Mouse (Mus musculus) heart, postnatal 0 days (tissue): ENCODE data around the gene Mus81. TPM values are rescaled to one million over a fixed set of nuclear protein-coding genes. Genes with fewer than 3 reads are reported as not detected.
A peak's percentile ranks its signal among the peaks of the same experiment; 100 is the strongest.

ENCODE experiments used
- ATAC-seq: fragments of 200-750 bp; cut with Nextera tagmentation; 2 replicates; pipeline ENCODE4 v1.8.0; 2017; ENCODE audit warnings: low read depth, moderate number of reproducible peaks, moderate library complexity; ENCODE audit not compliant: insufficient read depth
- DNase-seq: peaks from one replicate; pipeline ENCODE4 v3.0.0-alpha.2; 2016; ENCODE audit warnings: low spot score
- H3K27ac ChIP-seq: fragments of 300-500 bp; sonication (generic); 2 replicates; pipeline ENCODE4 v1.5.1; 2014; ENCODE audit warnings: low read depth, mild to moderate bottlenecking
- H3K27me3 ChIP-seq: fragments of 300-500 bp; sonication (generic); 2 replicates; pipeline ENCODE4 v1.6.1; 2014; ENCODE audit warnings: low read length, mixed read lengths; ENCODE audit not compliant: control insufficient read depth, insufficient read depth
- H3K36me3 ChIP-seq: fragments of 300-500 bp; sonication (generic); replicated peaks from 2 replicates; pipeline ENCODE4 v1.6.1; 2014; ENCODE audit warnings: low read length, mixed read lengths; ENCODE audit not compliant: control insufficient read depth, insufficient read depth
- H3K4me1 ChIP-seq: fragments of 300-500 bp; sonication (generic); 2 replicates; pipeline ENCODE4 v1.6.1; 2014; ENCODE audit warnings: antibody characterized with exemption; ENCODE audit not compliant: control insufficient read depth, insufficient read depth
- H3K4me2 ChIP-seq: fragments of 300-500 bp; sonication (generic); 2 replicates; pipeline ENCODE4 v1.6.1; 2014; ENCODE audit warnings: low read depth, mild to moderate bottlenecking, low read length, moderate library complexity
- H3K4me3 ChIP-seq: fragments of 300-500 bp; sonication (generic); 2 replicates; pipeline ENCODE4 v1.5.1; 2014; ENCODE audit warnings: low read depth, low read length
- H3K9ac ChIP-seq: fragments of 300-500 bp; sonication (generic); replicated peaks from 2 replicates; pipeline ENCODE4 v1.6.1; 2014; ENCODE audit warnings: low read depth, low read length, mixed read lengths
- H3K9me3 ChIP-seq: fragments of 300-500 bp; sonication (generic); replicated peaks from 2 replicates; pipeline ENCODE4 v1.6.1; 2016; ENCODE audit warnings: low read length; ENCODE audit not compliant: control insufficient read depth
- CTCF ChIP-seq: IDR thresholded peaks from 2 replicates; pipeline ENCODE4 v1.5.1; 2016; ENCODE audit warnings: antibody characterized with exemption, control low read depth, low read depth
- EP300 ChIP-seq: IDR thresholded peaks from 2 replicates; pipeline ENCODE4 v1.6.1; 2016; ENCODE audit warnings: antibody characterized with exemption, low read depth
- WGBS: fragments of 180-500 bp; shearing (Covaris S2); extraction: QIAGEN DNeasy Blood & Tissue Kit; methylation state at CpG from one replicate; pipeline ENCODE4 v1.1.7; 2014; 5-methylcytosine and 5-hydroxymethylcytosine counted together
- polyA plus RNA-seq: library from polyadenylated mRNA; unstranded; fragments of >200 nt; fragmentation: Nextera tagmentation; extraction: Ambion mirVana; gene quantifications from 2 replicates; pipeline ENCODE4 v1.2.1, GENCODE M21; 2015
- total RNA-seq: library from RNA; depleted of rRNA; stranded (reverse); fragments of >200 nt; gene quantifications from 2 replicates; pipeline ENCODE4 v1.2.3, GENCODE M21; 2014; ENCODE audit warnings: low replicate concordance

The Mus81 gene
- total and polyA plus RNA-seq, 2 experiments from 2014 or later, result 36.8 to 45.8 TPM

DNA sequence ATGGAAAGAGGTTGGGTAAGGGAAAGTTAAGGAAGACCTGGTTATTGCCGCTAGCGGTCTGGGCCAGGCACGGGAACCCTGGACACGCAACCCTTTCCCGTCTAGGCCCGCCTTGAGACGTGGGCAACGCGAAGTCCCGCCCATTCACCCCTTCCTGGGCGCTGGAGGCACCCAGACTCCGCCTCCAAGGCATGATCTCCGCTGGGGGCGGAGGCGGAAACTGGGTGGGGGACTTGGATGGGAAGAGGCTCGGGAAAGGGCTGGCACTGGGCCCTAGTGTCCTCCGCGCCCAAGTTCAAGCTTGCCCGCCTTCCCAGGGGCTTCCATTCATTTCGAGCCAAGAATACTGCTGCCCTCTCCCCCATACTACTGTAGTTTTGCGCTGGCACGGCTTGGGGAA is 14.5 kb downstream of the Mus81 start, which contains the start of gene Efemp2:
Gene Efemp2 (plus strand): TSS at position 235 of the 400 bp plus-strand sequence.
- Histone ChIP-seq H3K9ac (peak within 1 kb of the TSS; percentile 82), H3K27ac (peak within 1 kb of the TSS; percentile 68), H3K4me2 (peak within 1 kb of the TSS; percentile 98), H3K4me1 (no peaks in the 10 kb centered on the region), H3K4me3 (peak within 1 kb of the TSS; percentile 64), H3K9me3 (no peaks in the 10 kb centered on the region), H3K27me3 (no peaks in the 10 kb centered on the region), H3K36me3 (peaks cover 7% of the 10 kb centered on the region)
- ATAC-seq (peak; percentile 86), DNase-seq (peak; percentile 65)
- TF ChIP-seq EP300, result peak; percentile 38; the same call in 1 of the 2 replicates
- TF ChIP-seq CTCF, result no peak
- under 1% methylated on average over 22 of the region's 22 CpGs for WGBS

DNA sequence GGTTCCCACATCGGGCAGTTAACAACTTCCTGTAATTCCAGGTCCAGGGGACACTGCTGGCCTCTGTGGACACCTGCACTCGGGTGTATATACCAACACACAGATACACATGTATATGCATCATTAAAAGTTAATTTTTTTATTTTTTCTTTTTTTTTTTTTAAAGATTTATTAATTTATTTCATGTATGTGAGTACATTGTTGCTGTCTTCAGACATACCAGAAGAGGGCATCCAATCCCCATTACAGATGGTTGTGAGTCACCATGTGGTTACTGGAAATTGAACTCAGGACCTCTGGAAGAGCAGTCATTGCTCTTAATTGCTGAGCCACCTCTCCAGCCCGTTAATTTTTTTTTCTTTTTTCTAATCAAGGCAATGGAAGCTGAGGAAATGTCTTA is 15.3 kb downstream of the Mus81 start:
- H3K27ac ChIP-seq, result no peak overlapping the region
- H3K9ac ChIP-seq, result no peak overlapping the region
- no peak overlapping the region for H3K4me2 ChIP-seq
- H3K9me3 ChIP-seq, result no peaks in the 10 kb centered on the region
- DNase-seq (no peak), ATAC-seq (no peak)
- WGBS, result 80% methylated on average over 3 of the region's 3 CpGs
- TF ChIP-seq CTCF (no peak), EP300 (no peak)
- peaks cover 7% of the 10 kb centered on the region for H3K36me3 ChIP-seq
- no peak overlapping the region for H3K4me3 ChIP-seq
- H3K27me3 ChIP-seq, result no peaks in the 10 kb centered on the region
- H3K4me1 ChIP-seq, result no peaks in the 10 kb centered on the region

GRCm38 (mm10) chr19:5471846-5472245 is 16.4 kb downstream of the Mus81 start:
- no peaks in the 10 kb centered on the region for H3K9me3 ChIP-seq
- WGBS, result 46% methylated on average over 5 of the region's 5 CpGs
- H3K4me2 ChIP-seq, result no peak overlapping the region
- no peaks in the 10 kb centered on the region for H3K4me1 ChIP-seq
- H3K4me3 ChIP-seq, result no peak overlapping the region
- no peak for TF ChIP-seq CTCF
- no peak for TF ChIP-seq EP300
- DNase-seq (no peak), ATAC-seq (no peak)
- peaks cover 13% of the 10 kb centered on the region for H3K36me3 ChIP-seq
- no peaks in the 10 kb centered on the region for H3K27me3 ChIP-seq
- H3K27ac ChIP-seq, result no peak overlapping the region
- H3K9ac ChIP-seq, result no peak overlapping the region

DNA sequence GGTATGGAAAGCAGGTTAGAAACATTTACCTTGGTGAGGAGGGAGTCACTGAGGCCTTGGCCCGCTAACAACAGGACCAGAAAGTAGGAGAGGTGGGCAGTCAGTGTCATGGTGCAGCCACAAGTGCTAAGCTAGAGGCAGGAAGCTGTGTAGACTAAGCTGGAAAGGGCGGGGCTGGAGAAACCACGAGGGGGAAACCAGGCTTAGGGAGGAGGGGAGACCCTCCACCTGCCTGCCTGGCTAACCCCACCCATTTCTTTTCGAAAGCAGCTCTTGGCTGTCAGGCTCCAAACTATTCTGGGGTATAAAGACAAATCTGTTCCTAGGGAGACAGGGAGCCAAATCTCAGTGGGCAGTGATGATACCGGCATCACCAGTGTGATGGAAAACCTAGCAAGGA is 19.8 kb downstream of the Mus81 start, which contains the start of gene Ctsw:
Gene Ctsw (minus strand): TSS at position 134 of the 400 bp plus-strand sequence.
- H3K27me3 ChIP-seq, result no peaks in the 10 kb centered on the region
- no peak within 1 kb of the TSS for H3K4me2 ChIP-seq
- H3K36me3 ChIP-seq, result peaks cover 36% of the 10 kb centered on the region
- no peaks in the 10 kb centered on the region; the same call in 1 of the 2 replicates for H3K4me1 ChIP-seq
- ATAC-seq (no peak), DNase-seq (no peak)
- no peak within 1 kb of the TSS for H3K9ac ChIP-seq
- no peaks in the 10 kb centered on the region for H3K9me3 ChIP-seq
- H3K4me3 ChIP-seq, result no peak within 1 kb of the TSS
- no peak within 1 kb of the TSS for H3K27ac ChIP-seq
- 50% methylated on average over 5 of the region's 5 CpGs for WGBS
- TF ChIP-seq CTCF (no peak), EP300 (no peak)

GRCm38 (mm10) chr19:5466916-5467500 is 21.2 kb downstream of the Mus81 start:
- H3K4me1 ChIP-seq, result no peaks in the 10 kb centered on the region; the same call in 1 of the 2 replicates
- no peaks in the 10 kb centered on the region for H3K27me3 ChIP-seq
- H3K27ac ChIP-seq, result no peak overlapping the region
- no peak for ATAC-seq
- no peak for DNase-seq
- no peak for TF ChIP-seq CTCF
- H3K4me2 ChIP-seq, result no peak overlapping the region
- no peak overlapping the region for H3K9ac ChIP-seq
- H3K36me3 ChIP-seq, result peaks cover 48% of the 10 kb centered on the region
- 83% methylated on average over 6 of the region's 6 CpGs for WGBS
- H3K9me3 ChIP-seq, result no peaks in the 10 kb centered on the region
- no peak overlapping the region for H3K4me3 ChIP-seq

GRCm38 (mm10) chr19:5465037-5465436 is 23.2 kb downstream of the Mus81 start:
- Histone ChIP-seq H3K36me3 (peaks cover 51% of the 10 kb centered on the region), H3K27ac (peak overlapping the region; percentile 90), H3K4me2 (peak overlapping the region; percentile 49; the same call in 1 of the 2 replicates), H3K9me3 (no peaks in the 10 kb centered on the region), H3K9ac (no peak overlapping the region; the same call in 1 of the 2 replicates), H3K4me1 (peaks cover 6% of the 10 kb centered on the region), H3K27me3 (no peaks in the 10 kb centered on the region), H3K4me3 (no peak overlapping the region)
- no peak for TF ChIP-seq EP300
- TF ChIP-seq CTCF, result no peak
- DNase-seq, result no peak
- no peak for ATAC-seq
- 92% methylated on average over 8 of the region's 8 CpGs for WGBS
